Mouse (Mus musculus) left cerebral cortex, postnatal 36 days (tissue): ENCODE measurements at regions not wholly inside any gene's neighbourhood (a gene's known extent, or its start where the extent isn't known, plus 50 kb on each side); places are given as distances from the start of the nearest gene placed in this dataset.
"Not testable (repeated sequence)": the region's sequence is repeated elsewhere in the genome, so short reads cannot be mapped to it uniquely, and the experiment has no call there.

ENCODE experiments used
- DNase-seq, 2 experiments: peaks; one replicate each; pipeline ENCODE4 v3.0.0; 2021 to 2022; ENCODE audit warnings: low spot score in 2 of 2, mixed read lengths in 1 of 2
- intact Hi-C: fragments of 180-260 bp; cut with DNase I; formaldehyde crosslinking; loops from one replicate; pipeline ENCODE4 v1.15.1; 2025

DNA sequence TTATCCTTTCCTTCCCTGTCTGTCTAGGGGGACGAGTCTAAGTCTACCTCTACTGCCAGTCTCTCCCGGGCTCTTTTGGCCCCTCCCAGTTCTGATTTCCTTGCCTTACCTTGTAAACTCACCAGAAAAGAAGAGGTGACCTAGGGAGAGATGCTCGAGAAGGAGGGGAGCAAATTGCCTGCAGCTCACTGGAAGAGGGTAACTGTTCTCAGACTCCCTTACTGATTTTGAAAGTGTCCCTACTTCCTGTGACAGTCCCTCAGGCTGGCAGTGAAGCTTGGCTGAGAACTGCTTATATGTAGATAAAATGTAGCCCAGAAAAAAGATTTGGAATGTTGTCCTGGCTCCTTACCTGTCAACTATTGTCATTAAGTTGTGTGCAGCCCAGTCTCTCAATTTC lies 180.6 kb upstream of the Tab2 start:
- intact Hi-C loops: no loop called here
- no peak for DNase-seq

DNA sequence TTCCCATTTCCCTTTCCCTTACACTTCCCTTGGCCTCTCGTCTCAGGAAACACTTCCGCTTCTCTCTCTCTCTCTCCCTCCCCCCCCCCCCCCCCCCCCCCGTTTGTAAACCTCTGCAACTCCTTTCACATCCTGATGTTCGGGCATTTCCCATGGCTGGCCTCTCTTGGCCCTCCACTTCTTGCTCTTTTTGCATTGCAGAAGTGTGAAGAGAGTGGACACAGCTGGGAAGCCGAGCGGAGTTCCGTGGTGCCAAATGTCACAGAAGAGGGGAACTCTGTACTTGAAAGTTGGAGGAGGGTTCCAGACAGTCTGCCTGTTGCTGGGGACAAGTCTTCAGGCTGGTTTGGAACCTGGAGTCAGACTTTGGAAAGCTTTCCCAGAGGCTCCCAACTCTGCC lies 179.2 kb upstream of the Tab2 start:
- intact Hi-C loops: no loop called here
- DNase-seq: no peak

DNA sequence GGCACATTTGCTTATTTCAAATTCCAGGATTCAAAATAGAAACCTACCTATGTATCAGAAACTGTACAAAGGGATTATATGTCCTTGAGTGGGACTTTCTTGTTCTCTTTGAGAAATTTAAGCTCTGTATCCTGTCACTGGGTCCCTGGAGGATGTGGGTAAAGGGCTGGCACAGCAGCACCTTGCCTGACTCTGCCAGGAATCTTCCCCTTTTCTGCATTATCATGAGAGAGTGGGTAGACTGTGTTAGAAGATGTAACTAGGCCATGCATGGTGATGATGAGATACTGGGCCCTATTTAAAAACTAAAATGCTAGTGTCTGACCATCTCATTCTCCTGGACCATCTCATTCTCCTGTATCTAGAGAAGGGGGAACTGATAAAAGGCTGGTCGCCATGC lies 178.4 kb upstream of the Tab2 start:
- DNase-seq: no peak
- intact Hi-C loops: loop anchor here (5.0 kb wide), 1 partner anchor 232 kb away; no protein-coding TSS in a partner anchor

DNA sequence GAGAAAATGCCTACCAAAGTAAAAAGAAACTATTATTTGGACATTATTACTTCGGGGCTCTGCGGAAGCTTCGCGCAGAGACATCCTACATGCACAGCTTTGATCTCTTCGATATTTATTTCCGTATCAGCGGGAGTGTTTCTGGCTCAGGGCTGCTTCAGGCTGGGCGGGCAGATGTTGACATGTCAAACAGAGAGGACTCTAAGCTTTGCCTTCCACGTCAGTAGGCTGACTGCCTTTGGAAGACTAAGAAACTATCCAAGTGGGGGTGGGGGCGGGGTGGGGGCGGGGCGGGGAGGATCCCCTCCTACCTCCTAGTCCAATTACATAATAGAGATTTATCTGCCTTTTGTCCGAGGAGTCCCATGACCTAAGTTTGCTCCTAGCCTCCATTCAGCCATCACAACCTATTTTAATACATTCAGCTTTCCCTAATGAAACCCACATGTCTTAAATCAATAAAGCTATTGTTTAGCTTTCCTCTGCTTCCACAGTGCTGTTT lies 177.5 kb upstream of the Tab2 start:
- DNase-seq: no peak
- intact Hi-C loops: loop anchor here (5.0 kb wide), 1 partner anchor 231 kb away; no protein-coding TSS in a partner anchor

DNA sequence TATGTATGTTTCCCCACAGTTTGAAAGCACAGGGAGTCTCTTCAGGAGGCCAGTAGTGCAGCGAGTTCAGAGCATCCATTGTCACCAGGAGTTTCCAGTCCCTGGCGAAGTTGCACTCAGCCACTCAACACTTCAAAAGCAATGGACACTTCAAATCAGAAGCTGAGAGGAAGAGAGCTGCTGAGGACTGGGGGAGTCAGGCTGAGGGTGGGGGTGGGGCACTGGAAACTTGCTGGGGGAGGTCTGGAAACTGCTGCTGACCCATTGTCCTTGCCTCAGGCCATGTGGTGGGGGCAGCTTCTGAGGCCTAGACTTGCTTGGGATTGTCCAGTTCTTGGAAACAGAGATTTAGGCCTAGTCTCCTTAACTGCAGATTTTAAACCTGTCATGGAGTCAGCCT lies 176.8 kb upstream of the Tab2 start:
- intact Hi-C loops: loop anchor here (5.0 kb wide), 1 partner anchor 230 kb away; no protein-coding TSS in a partner anchor

DNA sequence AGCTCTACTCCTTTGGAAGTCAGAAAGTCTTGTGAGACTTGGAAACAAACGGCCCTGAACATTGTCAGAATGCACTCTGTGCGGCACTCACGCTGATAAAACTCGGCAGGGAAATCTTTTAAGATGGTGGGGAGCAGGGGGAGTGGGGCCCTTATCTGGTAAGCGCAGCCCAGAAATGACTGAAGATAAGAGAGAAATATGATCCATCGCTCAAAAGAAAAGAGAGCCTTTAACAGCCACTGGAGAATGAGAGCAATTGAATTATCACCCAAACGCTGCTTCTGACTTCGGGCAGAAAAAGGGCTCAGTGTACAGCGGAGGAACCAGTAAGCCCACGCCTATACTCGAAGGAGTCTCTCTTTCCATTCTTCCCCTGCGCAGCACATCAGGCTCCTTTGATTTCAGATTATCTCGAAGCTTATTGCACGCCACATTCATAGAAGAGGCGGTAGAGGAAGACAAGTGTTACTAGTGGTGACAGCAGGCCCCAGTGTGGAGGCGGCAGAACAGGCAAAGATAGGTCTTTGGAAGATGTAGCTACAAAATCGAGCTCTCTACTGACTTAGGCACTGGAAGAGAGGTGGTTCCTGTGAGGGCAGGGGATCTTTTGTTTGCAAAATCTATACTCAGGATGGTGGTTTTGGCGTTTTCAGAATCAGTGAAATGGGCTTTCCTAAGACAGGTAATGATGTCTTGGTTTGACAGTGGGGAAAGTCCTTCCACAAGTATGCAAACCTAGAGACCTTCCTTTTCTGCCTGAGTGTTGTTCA lies 174.6 kb upstream of the Tab2 start:
- DNase-seq: peak; percentile 58 to 59
- intact Hi-C loops: loop anchor here (1.0 to 5.0 kb wide), 2 partner anchors 174 to 228 kb away; partner anchors contain the start of gene Tab2

More for the DNA sequence above, 176.8 kb upstream of the Tab2 start:
- DNase-seq: no peak

DNA sequence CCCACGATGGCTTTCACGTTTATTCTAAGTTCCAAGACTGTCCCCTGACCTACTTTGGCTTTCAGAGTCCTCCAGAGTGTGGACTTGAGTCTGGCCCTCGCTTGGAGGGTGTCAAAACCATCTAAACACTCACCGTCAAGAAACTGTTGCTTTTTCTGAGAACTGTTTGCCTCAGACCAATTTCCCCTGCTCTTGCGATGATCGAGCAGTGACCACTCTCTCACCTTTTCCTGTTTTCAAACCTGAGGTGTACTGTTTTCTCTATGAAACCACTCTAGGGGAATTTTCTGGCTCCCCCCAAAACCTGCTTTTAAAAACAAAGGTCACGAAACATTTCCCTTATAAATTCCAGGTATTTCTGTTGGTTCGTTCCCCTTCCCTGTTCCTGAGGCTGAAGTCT lies 174.0 kb upstream of the Tab2 start:
- intact Hi-C loops: loop anchor here (1.0 to 5.0 kb wide), 2 partner anchors 174 to 228 kb away; partner anchors contain the start of gene Tab2
- no peak for DNase-seq

DNA sequence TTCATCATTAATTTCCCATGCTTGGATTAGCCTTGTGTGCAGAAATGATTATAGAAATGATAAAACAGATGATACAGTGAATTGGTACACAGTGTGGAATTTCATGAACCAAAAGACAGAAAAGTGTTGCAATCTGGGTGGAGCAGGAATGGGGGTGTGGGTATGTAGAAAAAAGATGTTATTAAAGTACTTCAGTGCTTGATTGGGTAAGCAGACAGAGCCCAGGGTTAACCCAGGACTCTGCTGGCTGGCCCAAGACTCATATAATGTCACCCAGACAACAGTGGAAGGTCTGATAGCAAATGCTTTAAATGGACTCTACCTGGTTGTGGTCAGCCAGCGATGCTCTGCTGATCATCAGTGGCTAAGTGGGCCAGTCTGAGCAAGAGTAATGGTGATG lies 168.1 kb upstream of the Tab2 start:
- intact Hi-C loops: no loop called here
- no peak for DNase-seq

DNA sequence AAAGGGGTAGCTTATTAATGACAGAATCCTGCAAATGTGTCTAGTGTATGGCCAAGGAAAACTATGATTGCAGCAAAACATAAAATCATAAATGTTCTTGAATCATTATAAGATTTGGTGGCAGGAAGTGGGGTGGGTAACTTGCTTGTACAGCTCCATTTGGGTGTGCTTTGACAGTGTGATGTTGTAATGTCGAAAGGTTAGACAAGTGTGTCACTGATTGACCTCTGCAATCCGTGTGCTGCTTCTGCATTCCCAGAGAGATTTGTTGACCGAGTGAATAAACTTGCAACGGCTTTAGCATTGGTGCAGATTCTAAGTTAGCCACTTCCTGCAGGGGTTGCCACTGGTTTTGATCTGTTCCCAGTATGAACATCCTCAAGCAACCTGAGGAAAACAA lies 165.9 kb upstream of the Tab2 start:
- intact Hi-C loops: no loop called here
- DNase-seq: no peak

DNA sequence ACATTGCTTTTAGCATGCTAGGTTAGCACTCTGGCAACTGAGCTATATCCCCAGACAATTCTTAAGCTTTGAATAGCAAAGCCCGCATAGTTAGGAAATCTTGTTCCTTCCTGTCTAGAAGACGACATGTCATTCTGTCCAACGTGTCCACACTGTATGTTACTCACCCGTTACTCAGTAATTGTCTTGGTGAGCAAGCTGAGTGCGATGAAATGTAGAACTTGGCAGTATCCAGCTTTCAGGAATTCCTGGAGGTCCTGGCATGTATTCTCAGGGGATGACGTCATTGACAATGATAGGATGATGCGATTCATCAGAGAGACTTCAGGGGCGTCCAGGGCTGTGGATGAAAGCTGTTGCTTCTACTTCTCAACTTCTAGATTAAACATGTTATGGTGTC lies 160.8 kb upstream of the Tab2 start:
- intact Hi-C loops: no loop called here
- no peak for DNase-seq

DNA sequence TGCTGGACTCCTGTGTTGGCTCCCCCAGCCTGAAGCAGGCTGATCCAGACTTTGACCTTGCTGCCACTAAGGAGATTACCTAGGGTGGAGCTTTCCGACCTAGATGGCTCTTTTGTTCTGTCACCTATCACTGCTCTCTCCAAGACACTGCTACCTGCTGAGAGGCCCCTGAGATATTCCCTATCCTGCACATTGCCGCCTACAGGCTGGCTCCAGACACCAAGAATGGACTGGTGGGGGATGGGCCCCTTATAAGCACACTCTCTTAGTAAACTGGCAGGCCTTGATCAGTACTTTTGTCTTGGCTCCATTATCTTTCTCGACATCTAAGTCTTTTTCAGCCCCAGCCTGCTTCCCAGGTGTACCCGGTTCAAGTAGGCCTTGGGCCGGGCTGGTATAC lies 158.9 kb upstream of the Tab2 start:
- intact Hi-C loops, DNase-seq: not testable (repeated sequence)

DNA sequence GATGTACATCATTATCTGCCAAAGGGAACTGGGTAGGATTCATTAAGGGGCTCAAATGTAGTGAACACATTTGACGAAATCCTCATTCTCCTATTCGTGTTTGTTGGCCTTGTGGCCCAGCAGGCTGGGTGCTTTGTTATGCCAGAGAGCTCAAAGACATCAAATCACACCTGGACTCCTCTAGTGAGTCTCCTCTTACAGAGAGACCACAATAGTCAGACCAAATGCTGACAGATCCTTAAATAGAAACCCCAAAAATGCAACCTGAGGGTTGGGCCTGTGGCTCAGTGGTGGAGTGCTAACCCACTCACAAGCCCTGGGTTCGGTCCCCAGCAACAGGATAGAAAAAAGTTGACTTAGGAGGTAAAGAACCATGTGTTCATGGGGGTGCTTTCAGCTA lies 158.5 kb upstream of the Tab2 start:
- intact Hi-C loops: no loop called here
- no peak for DNase-seq

DNA sequence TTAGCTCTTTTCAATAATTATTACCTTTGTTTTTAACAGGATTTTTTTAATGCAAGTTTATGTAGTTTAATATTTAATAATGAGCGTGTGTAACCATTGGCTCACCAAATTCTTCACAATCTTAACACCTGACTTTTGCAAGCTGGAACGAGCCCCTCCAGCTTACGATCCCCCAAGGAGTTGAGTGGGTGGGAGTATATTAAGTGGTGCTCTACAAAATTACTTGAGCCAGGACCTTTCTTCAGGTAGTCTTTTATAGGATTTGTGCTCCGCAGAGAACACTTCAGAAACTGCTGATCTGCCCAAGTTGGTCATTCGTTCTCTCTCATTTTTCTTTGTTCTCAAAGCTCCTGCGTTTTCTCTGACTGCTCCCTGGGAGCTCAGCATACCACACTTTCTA lies 144.5 kb upstream of the Tab2 start:
- no peak for DNase-seq
- intact Hi-C loops: no loop called here

DNA sequence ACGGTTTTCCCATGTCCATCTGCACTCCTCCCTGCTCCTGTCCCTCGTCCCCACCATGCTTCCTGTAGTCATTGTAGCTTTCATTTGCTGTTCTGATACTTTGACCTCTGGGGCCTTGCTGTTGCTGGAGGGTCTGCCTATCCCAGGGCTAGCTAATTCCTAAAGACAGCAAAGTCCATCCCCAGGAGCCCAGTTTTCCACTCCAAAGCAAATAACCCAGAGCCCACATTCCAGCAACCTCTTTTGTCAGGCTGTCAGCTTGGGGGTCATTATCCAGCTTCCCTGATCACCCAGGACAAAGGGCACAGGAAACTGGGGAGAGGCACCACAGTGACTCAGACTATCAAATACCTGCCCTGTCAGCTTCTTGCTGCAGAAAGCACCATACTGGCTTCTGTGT lies 139.9 kb upstream of the Tab2 start:
- DNase-seq: no peak
- intact Hi-C loops: no loop called here

DNA sequence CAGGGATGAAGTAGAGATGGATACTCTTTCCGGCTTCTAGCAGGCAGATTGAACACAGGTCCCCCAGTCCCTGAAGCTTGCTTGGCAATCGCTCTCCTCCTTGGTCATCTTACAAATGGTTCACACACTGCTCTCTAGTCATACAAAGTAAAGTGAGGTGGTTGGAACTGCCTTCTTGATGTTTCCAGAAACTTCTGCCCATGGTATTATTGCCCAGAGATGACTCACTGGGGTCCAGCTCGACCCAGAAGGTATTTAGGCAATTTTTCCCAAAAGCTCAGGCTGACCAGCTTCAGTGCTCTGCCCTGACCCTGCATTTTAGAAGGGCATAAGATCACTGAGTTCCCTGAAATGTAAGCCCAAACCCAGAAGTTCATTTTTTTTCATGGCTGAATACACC lies 139.2 kb upstream of the Tab2 start:
- DNase-seq: no peak
- intact Hi-C loops: no loop called here

DNA sequence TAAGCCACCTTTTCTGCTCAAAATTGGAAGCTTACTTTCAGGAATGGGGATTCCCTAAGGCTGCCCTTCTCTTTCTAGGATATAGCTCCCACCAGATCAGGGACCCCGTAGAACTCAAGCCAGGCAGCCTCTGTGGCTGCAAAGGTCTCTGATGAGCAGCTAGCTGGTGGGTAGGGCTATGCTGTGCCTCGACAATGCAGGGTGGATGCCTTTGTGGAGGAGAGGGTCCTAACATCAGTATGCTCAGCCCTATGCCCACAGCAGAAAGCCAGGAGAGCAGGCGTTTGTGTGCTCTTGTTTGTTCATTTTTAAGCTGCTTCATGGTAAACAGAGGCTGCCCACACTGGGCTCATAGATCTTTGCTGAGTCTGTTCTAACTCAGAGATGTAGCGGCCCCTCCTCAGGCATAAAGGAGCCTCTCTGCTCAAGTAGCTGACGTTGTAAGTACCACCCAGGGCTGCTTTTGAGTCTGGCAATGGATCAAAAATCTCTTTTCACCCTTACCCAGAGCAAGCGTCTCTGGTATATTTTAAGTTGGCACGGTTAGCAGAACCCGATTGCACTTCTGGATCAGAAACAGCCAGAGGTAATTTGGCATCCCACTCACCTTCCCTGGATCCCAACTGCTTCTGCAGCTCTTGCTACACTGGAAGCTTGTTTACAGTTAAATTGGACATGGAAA lies 136.0 kb upstream of the Tab2 start:
- intact Hi-C loops: no loop called here
- no peak for DNase-seq

DNA sequence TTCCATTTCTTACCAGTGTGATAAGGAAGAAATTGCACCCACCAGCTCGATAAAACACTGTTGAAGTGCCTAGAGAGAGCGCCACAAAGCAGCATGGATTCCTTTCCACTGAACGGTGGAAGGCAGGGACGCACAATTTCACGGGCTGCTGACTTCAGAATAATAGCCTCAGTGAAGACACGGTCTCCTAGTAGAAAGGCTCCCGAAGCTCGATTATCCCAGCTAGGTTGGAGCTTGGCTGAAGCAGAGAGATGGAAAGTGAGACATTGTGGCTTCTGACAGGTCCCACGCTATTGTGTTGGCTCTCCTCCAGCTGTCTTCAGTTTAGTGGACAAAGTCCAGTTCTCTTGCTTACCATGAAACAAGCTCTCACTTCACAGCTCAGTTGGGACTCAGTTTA lies 133.3 kb upstream of the Tab2 start:
- intact Hi-C loops: loop anchor here (5.0 kb wide), 1 partner anchor 88 kb away; no protein-coding TSS in a partner anchor

DNA sequence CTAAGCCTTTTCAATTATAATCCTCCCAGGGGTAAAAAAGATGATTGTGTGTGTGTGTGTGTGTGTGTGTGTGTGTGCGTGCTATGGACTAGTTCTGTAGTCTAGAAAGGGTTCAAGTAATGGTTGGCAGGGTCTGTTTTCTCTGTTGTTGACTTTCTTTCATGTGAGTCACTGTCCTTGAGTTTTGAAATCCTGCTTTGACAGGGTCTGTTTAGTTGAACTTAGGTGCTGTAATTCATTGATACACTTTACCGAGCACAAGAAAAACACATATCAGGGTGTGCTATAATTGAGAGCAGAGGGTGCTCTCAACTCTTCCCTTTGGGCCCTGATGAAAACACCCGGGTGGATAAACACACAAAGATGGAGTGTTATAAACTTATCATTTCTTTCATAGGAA lies 132.7 kb upstream of the Tab2 start:
- intact Hi-C loops: loop anchor here (5.0 kb wide), 1 partner anchor 89 kb away; no protein-coding TSS in a partner anchor
- DNase-seq: no peak

More for the DNA sequence above, 133.3 kb upstream of the Tab2 start:
- no peak for DNase-seq

DNA sequence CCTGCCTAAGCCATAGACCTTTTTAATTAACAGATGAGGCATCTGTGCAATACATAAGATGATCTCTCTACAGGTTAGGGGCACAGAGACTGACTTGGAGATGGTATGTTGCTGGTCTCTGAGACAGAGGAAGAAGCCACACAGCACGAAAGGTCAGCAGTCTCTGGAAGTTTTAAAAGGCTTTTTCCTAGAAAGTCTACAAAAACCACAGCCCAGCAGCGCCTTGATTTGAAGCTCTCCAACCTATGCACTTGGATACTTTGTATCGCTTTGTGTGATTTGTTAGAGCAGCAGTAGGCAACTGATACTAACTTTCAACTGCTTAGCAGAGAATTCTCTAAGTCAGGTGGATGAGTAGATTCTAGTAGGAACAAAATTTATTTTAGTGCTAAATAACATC lies 132.3 kb upstream of the Tab2 start:
- intact Hi-C loops: loop anchor here (5.0 kb wide), 1 partner anchor 89 kb away; no protein-coding TSS in a partner anchor

DNA sequence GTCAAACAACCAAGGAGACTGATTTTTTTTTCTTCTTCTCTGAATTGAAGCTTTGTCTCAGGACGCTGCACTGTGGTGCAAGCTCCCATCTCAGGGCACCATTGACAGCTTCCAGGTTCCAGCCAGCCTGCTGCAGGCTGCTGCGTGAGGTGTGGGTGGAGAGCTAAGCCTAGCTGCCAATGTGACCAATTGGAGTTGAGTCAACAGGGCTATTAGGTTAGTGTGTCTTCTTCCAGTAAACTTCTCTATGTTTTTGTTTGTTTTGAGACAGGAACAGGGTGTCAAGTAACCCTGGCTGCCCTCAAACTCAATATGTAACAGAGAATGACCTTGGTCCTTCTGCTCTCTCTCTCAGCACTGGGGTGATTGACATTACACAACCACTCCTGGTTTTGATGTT lies 131.1 kb upstream of the Tab2 start:
- DNase-seq: no peak
- intact Hi-C loops: loop anchor here (5.0 kb wide), 1 partner anchor 90 kb away; no protein-coding TSS in a partner anchor

More for the DNA sequence above, 132.3 kb upstream of the Tab2 start:
- DNase-seq: no peak

DNA sequence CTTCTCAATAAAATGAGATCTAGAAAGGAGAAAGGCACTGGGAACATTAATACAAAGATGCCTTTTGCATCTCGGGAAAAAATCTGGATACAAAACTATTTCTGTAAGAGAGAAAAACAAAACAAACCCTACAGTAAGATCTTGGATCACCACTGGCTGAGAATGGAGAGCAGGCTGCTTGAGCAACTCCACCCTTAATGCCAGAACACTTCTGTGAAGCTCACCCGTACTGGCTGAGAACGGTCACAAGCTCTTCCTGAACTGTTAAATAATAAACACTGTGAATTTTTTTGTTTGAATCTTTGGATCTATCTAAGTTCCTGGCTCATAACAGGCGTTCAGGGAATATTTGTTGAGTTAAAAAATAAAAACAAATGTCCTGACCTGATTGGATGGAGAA lies 130.4 kb upstream of the Tab2 start:
- DNase-seq: no peak
- intact Hi-C loops: loop anchor here (5.0 kb wide), 1 partner anchor 91 kb away; no protein-coding TSS in a partner anchor
